Mouse (Mus musculus) hindbrain, embryonic 10.5 days (tissue): ENCODE results near the gene Olfr1280. TPM values are rescaled to one million over a fixed set of nuclear protein-coding genes. Genes with fewer than 3 reads are reported as not detected.
"Not testable (repeated sequence)": the region's sequence is repeated elsewhere in the genome, so short reads cannot be mapped to it uniquely, and the experiment has no call there.

Experiments used
- DNase-seq: peaks from one replicate; pipeline ENCODE4 v3.0.0-alpha.2; 2017; ENCODE audit warnings: low spot score
- H3K27ac ChIP-seq: fragments of 300-500 bp; sonication (generic); 2 replicates; pipeline ENCODE4 v1.5.1; 2016; ENCODE audit warnings: mild to moderate bottlenecking, moderate library complexity
- H3K27me3 ChIP-seq: fragments of 300-500 bp; sonication (generic); 2 replicates; pipeline ENCODE4 v1.6.1; 2016; ENCODE audit warnings: mild to moderate bottlenecking; ENCODE audit not compliant: poor library complexity, insufficient read depth, severe bottlenecking
- H3K36me3 ChIP-seq: fragments of 300-500 bp; sonication (generic); 2 replicates; pipeline ENCODE4 v1.6.1; 2016; ENCODE audit warnings: mild to moderate bottlenecking, moderate library complexity
- H3K4me1 ChIP-seq: fragments of 300-500 bp; sonication (generic); replicated peaks from 2 replicates; pipeline ENCODE4 v1.6.1; 2016; ENCODE audit warnings: mild to moderate bottlenecking
- H3K4me3 ChIP-seq: fragments of 300-500 bp; sonication (generic); 2 replicates; pipeline ENCODE4 v1.5.1; 2016; ENCODE audit warnings: mild to moderate bottlenecking, moderate library complexity
- H3K9me3 ChIP-seq: fragments of 300-500 bp; sonication (generic); 2 replicates; pipeline ENCODE4 v1.6.1; 2016; ENCODE audit warnings: mild to moderate bottlenecking, moderate library complexity
- WGBS: fragments of 180-500 bp; shearing (Covaris S2); methylation state at CpG from one replicate; pipeline ENCODE4 v1.1.7; 2016; 5-methylcytosine and 5-hydroxymethylcytosine counted together
- polyA plus RNA-seq: library from polyadenylated mRNA; unstranded; fragments of >200 nt; fragmentation: Nextera tagmentation; extraction: Ambion mirVana; gene quantifications from 2 replicates; pipeline ENCODE4 v1.2.1, GENCODE M21; 2016

Gene Olfr1280
- not detected in 2 replicates for polyA plus RNA-seq

DNA sequence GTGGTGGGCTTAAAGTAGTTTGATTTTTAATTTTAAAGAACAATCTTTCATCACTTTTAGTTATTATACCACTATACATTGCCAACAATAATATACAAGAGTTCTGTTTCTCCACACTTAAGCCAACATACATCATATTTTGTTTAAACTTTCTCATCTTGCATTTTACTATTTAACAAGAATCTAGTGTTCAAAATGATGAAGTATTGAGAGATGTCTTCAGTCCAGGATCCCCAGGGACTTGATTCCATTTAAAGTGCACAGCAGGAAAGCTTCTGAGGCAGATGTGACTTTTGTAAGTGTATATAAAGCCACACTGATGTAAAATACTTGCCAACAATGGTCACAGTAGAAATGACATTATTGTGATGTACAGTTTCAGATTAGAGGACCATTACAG, at the start of gene Olfr1280:
Olfr1280 (plus strand) TSS at position 301 of the 400 bp plus-strand sequence.
- no peaks in the 10 kb centered on the region for H3K36me3 ChIP-seq
- no peak for DNase-seq

DNA sequence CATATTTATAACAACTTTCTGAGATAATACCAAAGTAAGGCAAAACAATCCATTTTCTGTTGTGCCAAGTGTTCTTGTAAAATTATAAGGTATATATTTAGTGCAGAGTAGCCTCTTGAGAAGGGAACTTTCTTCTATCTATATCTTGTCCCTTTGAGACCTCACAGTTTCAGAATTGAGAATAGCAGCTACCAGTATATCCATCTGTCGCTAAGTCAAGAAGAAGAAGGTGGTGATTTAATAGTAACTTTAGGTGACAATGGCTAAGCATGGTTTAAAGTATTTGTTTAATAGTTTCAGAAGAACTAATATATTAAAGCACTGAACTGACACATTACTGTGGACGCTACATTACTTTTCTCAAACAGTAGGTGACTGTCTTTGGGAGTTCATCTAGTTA, 39.8 kb upstream of the Olfr1280 start, which contains the start of gene Olfr1277:
Olfr1277 (minus strand) TSS at position 101 of the 400 bp plus-strand sequence.
- DNase-seq = no peak
- H3K36me3 ChIP-seq = no peaks in the 10 kb centered on the region
- no peak within 1 kb of the TSS for H3K27ac ChIP-seq
- H3K27me3 ChIP-seq = no peaks in the 10 kb centered on the region
- no peaks in the 10 kb centered on the region for H3K9me3 ChIP-seq
- 85% methylated on average over 2 of the region's 2 CpGs for WGBS
- H3K4me1 ChIP-seq = no peaks in the 10 kb centered on the region
- no peak within 1 kb of the TSS for H3K4me3 ChIP-seq

More for the DNA sequence above, at the start of gene Olfr1280:
- Histone ChIP-seq H3K27ac (no peak within 1 kb of the TSS), H3K4me3 (no peak within 1 kb of the TSS), H3K27me3 (no peaks in the 10 kb centered on the region), H3K4me1 (no peaks in the 10 kb centered on the region), H3K9me3 (no peaks in the 10 kb centered on the region)

DNA sequence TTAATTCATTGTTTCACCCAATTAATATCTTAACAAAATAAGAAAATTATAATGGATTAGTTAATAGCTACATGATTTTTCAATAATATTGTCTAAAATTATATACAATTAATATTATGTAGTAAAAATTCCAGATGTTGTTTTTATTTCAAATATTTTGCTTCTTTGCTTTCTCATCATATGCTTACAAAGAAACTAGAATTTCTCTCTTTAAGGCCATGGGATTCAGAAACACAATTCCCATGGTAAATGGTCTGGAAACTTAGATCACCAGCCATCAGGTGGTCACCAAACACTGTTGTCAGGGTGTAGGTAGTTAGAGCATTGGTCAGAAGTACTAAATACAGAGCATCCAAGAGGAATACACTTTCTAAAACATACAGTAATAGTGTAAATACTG, 24.0 kb upstream of the Olfr1280 start, which contains the start of gene Olfr1278:
Olfr1278 (plus strand) TSS at position 301 of the 400 bp plus-strand sequence.
- H3K27me3 ChIP-seq = no peaks in the 10 kb centered on the region
- H3K36me3 ChIP-seq = no peaks in the 10 kb centered on the region
- DNase-seq = no peak
- H3K9me3 ChIP-seq = no peaks in the 10 kb centered on the region
- no peaks in the 10 kb centered on the region for H3K4me1 ChIP-seq
- H3K4me3 ChIP-seq = no peak within 1 kb of the TSS
- no peak within 1 kb of the TSS for H3K27ac ChIP-seq

DNA sequence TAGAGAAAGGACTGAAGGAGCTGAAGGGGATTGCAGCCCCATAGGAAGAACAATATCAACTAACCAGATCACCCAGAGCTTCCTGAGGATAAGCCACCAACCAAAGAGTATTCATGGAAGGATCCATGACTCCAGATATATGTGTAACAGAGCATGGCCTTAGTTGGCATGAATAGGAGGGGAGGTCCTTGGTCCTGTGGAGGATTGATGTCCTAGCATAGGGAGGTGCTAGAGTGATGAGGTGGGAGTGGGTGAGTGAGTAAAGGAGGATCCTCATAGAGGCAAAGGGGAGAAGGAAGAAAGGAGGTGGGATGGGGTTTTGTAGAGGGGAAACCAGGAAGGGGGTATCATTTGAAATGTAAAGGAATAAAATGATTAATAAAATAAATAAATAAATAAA, 15.3 kb upstream of the Olfr1280 start:
- no peak overlapping the region for H3K27ac ChIP-seq
- no peaks in the 10 kb centered on the region for H3K9me3 ChIP-seq
- H3K27me3 ChIP-seq = no peaks in the 10 kb centered on the region
- no peak overlapping the region for H3K4me3 ChIP-seq
- no peaks in the 10 kb centered on the region for H3K4me1 ChIP-seq
- no peaks in the 10 kb centered on the region for H3K36me3 ChIP-seq
- DNase-seq = no peak

DNA sequence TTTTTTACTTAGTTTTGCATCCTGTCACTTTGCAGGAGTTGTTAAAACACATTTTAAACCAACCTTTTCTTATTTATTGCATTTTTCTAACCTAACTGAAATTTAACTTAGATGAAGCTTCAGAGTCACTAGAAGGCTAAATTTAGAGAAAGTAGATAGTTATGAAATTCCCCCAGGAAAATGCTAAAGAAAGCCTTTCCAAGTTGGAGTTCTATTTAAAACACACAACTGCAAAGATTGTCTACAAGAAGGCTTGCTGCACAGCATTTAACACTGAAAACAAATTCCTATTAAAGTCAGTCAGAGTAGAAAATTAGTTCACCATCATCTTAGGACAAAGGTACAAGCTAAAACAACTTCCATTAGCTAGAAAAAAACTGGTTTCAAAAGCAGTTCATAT, 13.4 kb upstream of the Olfr1280 start, which contains the start of gene Olfr1279:
Olfr1279 (plus strand) TSS at position 262 of the 400 bp plus-strand sequence.
- Histone ChIP-seq H3K9me3 (no peaks in the 10 kb centered on the region), H3K4me1 (no peaks in the 10 kb centered on the region), H3K36me3 (no peaks in the 10 kb centered on the region), H3K4me3 (no peak within 1 kb of the TSS), H3K27ac (no peak within 1 kb of the TSS), H3K27me3 (no peaks in the 10 kb centered on the region)
- no peak for DNase-seq

DNA sequence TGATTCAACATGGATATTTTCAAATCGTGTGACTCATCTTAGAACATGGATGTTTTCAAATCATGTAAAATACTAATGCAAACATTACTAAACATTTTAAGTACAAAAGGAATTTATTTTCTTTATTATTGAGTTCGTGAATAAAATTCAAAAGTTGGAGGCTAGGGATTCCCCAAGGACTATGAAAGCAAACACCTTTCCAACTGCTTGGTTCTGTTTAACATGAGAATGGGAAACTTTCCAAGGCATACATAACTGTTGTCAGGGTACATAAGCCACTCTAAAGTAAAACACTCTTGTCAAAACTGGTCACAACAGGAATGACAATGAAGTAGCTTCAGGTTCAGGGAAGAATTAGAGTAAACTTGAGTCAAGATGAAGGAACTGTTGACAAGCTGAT, 12.4 kb downstream of the Olfr1280 start, which contains the start of gene Olfr1281:
Olfr1281 (plus strand) TSS at position 301 of the 400 bp plus-strand sequence.
- DNase-seq = no peak
- H3K4me3 ChIP-seq = no peak within 1 kb of the TSS
- no peaks in the 10 kb centered on the region for H3K9me3 ChIP-seq
- no peaks in the 10 kb centered on the region for H3K4me1 ChIP-seq
- H3K36me3 ChIP-seq = no peaks in the 10 kb centered on the region
- 77% methylated on average over 2 of the region's 2 CpGs for WGBS
- H3K27ac ChIP-seq = no peak within 1 kb of the TSS
- no peaks in the 10 kb centered on the region for H3K27me3 ChIP-seq

DNA sequence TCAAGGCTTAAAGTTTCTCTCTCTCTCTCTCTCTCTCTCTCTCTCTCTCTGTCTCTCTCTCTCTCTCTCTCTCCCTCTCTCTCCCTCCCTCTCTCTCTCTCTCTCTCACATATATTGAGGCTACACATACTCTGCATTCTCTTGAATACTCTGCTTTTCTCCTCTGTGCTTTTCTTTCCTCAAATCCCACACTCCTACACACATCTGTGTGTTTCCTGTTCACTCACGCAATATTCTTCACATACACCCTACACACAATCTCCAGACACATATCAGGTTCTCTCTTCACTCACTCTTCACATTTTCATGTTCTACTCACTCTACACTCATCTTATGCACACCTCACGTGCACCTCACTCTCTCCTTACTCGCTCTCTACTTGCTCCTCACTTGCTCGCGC, 19.9 kb downstream of the Olfr1280 start:
- not testable (repeated sequence) for H3K27ac ChIP-seq, DNase-seq, H3K4me1 ChIP-seq, H3K36me3 ChIP-seq, H3K4me3 ChIP-seq, H3K9me3 ChIP-seq, H3K27me3 ChIP-seq
- WGBS = 89% methylated on average over 5 of the region's 5 CpGs

DNA sequence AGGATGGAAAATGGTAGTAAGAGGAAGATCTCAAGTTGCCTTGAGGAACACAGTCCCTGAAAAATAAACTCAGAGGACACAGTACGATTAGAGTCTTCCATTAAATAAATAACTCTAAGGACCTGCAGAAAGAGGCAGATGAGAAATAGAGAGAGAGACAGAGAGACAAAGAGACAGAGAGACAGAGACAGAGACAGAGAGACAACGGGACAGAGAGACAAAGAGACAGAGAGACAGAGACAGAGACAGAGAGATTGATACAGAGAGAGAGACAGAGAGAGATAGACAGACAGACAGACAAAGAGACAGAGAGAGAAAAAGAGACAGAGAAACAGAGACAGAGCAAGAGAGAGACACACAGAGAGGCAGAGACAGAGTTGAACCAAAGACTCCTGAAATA, 22.2 kb downstream of the Olfr1280 start, which contains the start of gene Olfr1282:
Olfr1282 (minus strand) TSS at position 101 of the 400 bp plus-strand sequence.
- Histone ChIP-seq H3K9me3 (no peaks in the 10 kb centered on the region), H3K4me1 (no peaks in the 10 kb centered on the region), H3K4me3 (no peak within 1 kb of the TSS), H3K36me3 (no peaks in the 10 kb centered on the region), H3K27ac (no peak within 1 kb of the TSS), H3K27me3 (no peaks in the 10 kb centered on the region)
- 75% methylated on average over 2 of the region's 2 CpGs for WGBS
- no peak for DNase-seq

DNA sequence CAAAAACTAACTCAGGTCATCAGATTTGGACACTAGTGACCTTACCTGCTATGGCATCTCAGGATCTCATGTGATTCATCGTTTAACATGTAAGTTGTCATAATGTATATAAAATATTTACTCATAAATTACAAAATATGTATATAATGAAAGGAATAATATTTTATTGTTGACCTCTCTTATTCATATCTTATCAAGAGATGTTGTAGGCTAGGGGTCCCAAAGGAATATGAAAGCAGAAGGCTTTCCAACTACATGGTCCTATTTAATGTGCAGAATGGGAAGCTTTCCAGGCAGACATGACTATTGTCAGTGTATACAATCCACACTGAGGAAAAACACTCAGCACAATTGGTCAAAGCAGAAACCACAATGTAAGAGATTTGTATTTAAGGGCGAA, 52.7 kb downstream of the Olfr1280 start, which contains the start of gene Olfr1283:
Olfr1283 (plus strand) TSS at position 301 of the 400 bp plus-strand sequence.
- Histone ChIP-seq H3K9me3 (no peaks in the 10 kb centered on the region), H3K4me1 (no peaks in the 10 kb centered on the region), H3K27me3 (no peaks in the 10 kb centered on the region), H3K27ac (no peak within 1 kb of the TSS), H3K36me3 (no peaks in the 10 kb centered on the region), H3K4me3 (no peak within 1 kb of the TSS)
- no peak for DNase-seq
- WGBS = 78% methylated on average over 2 of the region's 2 CpGs

DNA sequence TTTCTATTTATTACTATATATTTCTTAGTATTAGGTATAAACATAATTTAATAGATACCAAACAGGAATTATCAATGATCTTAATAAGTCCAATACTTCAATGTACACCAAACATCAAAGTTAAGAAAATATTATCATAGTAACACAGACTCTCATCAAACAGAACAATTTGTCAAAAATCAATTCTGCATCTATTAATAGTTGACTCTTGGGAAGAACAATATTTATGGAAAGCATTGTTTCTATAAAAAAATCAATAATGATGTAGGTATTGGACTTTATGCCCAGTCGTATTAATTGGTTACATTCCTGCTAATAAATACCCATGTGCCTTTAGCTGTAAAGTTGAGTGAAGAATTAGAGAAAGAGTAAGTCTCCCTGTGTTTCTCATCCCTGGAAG, 61.4 kb downstream of the Olfr1280 start, which contains the start of gene Olfr1284:
Olfr1284 (plus strand) TSS at position 301 of the 400 bp plus-strand sequence.
- no peaks in the 10 kb centered on the region for H3K36me3 ChIP-seq
- WGBS = 93% methylated on average over 1 of the region's 1 CpGs
- no peaks in the 10 kb centered on the region for H3K4me1 ChIP-seq
- H3K27me3 ChIP-seq = no peaks in the 10 kb centered on the region
- no peaks in the 10 kb centered on the region for H3K9me3 ChIP-seq
- no peak within 1 kb of the TSS for H3K27ac ChIP-seq
- no peak within 1 kb of the TSS for H3K4me3 ChIP-seq
- no peak for DNase-seq

Other genes starting within 250 kb of the Olfr1280 start
- not detected in 2 replicates for gene Gm13941, start 208.0 kb upstream of the Olfr1280 start, polyA plus RNA-seq
- not detected in 2 replicates for gene Gm15130, start 161.1 kb upstream of the Olfr1280 start, polyA plus RNA-seq
- not detected in 2 replicates for gene 4930430A15Rik, start 84.4 kb upstream of the Olfr1280 start, polyA plus RNA-seq
- gene Olfr1275, start 78.7 kb upstream of the Olfr1280 start, polyA plus RNA-seq = not detected in 2 replicates
- gene Olfr1276, start 59.5 kb upstream of the Olfr1280 start, polyA plus RNA-seq = not detected in 2 replicates
- gene Olfr1277, start 39.9 kb upstream of the Olfr1280 start, polyA plus RNA-seq = not detected in 2 replicates
- gene Olfr1278, start 23.9 kb upstream of the Olfr1280 start, polyA plus RNA-seq = not detected in 2 replicates
- gene Olfr1279, start 13.4 kb upstream of the Olfr1280 start, polyA plus RNA-seq = not detected in 2 replicates
- gene Olfr1281, start 12.5 kb downstream of the Olfr1280 start, polyA plus RNA-seq = not detected in 2 replicates
- not detected in 2 replicates for gene Olfr1282, start 22.1 kb downstream of the Olfr1280 start, polyA plus RNA-seq
- not detected in 2 replicates for gene Olfr1283, start 52.8 kb downstream of the Olfr1280 start, polyA plus RNA-seq
- gene Olfr1284, start 61.5 kb downstream of the Olfr1280 start, polyA plus RNA-seq = not detected in 2 replicates
- gene Olfr1286, start 109.1 kb downstream of the Olfr1280 start, polyA plus RNA-seq = not detected in 2 replicates
- not detected in 2 replicates for gene Olfr1287, start 135.1 kb downstream of the Olfr1280 start, polyA plus RNA-seq
- not detected in 2 replicates for gene Olfr1288, start 160.1 kb downstream of the Olfr1280 start, polyA plus RNA-seq
- not detected in 2 replicates for gene Olfr1289, start 166.8 kb downstream of the Olfr1280 start, polyA plus RNA-seq
- gene Olfr1290, start 179.8 kb downstream of the Olfr1280 start, polyA plus RNA-seq = not detected in 2 replicates
- gene Olfr1291-ps1, start 183.2 kb downstream of the Olfr1280 start, polyA plus RNA-seq = not detected in 2 replicates
- not detected in 2 replicates for gene Olfr1293-ps, start 211.2 kb downstream of the Olfr1280 start, polyA plus RNA-seq
- not detected in 2 replicates for gene Olfr1294, start 226.3 kb downstream of the Olfr1280 start, polyA plus RNA-seq